Mouse (Mus musculus) thymus, postnatal 0 days (tissue): ENCODE measurements around the gene Hdhd3. TPM values are rescaled to one million over a fixed set of nuclear protein-coding genes. Genes with fewer than 3 reads are reported as not detected.
A peak's percentile ranks its signal among the peaks of the same experiment; 100 is the strongest.

Experiments used
- DNase-seq: peaks from one replicate; pipeline ENCODE4 v3.0.0-alpha.2; 2015; ENCODE audit warnings: low spot score
- polyA plus RNA-seq: library from polyadenylated mRNA; unstranded; fragments of >200 nt; fragmentation: Nextera tagmentation; extraction: Ambion mirVana; gene quantifications from 2 replicates; pipeline ENCODE4 v1.2.1, GENCODE M21; 2015

Gene Hdhd3
- polyA plus RNA-seq, 1 experiment from 2014 or later, result 7.0 TPM

GRCm38 (mm10) chr4:62513998-62514506 is 10.8 kb upstream of the Hdhd3 start:
- DNase-seq, result no peak

- DNase-seq, result no peak
Observed at GRCm38 (mm10) chr4:62509946-62510345, 6.7 kb upstream of the Hdhd3 start.

GRCm38 (mm10) chr4:62508839-62509238 is 5.6 kb upstream of the Hdhd3 start:
- DNase-seq, result no peak

GRCm38 (mm10) chr4:62506798-62507197 is 3.5 kb upstream of the Hdhd3 start:
- peak; percentile 56 for DNase-seq

- no peak for DNase-seq
Observed at GRCm38 (mm10) chr4:62505991-62506390, 2.7 kb upstream of the Hdhd3 start.

GRCm38 (mm10) chr4:62502969-62503368 is 298 bp downstream of the Hdhd3 start:
- no peak for DNase-seq

GRCm38 (mm10) chr4:62501964-62502732 is 1.1 kb downstream of the Hdhd3 start:
- peak; percentile 69 for DNase-seq

GRCm38 (mm10) chr4:62501534-62501933 is 1.7 kb downstream of the Hdhd3 start:
- DNase-seq, result no peak

- DNase-seq, result no peak
Observed at GRCm38 (mm10) chr4:62500799-62501198, 2.5 kb downstream of the Hdhd3 start.

GRCm38 (mm10) chr4:62496815-62497214 is 6.5 kb downstream of the Hdhd3 start:
- DNase-seq, result no peak

- DNase-seq, result no peak
Observed at GRCm38 (mm10) chr4:62495946-62496345, 7.3 kb downstream of the Hdhd3 start.

- no peak for DNase-seq
Observed at GRCm38 (mm10) chr4:62494230-62494629, 9.0 kb downstream of the Hdhd3 start.

GRCm38 (mm10) chr4:62492682-62493081 is 10.6 kb downstream of the Hdhd3 start:
- DNase-seq, result no peak

GRCm38 (mm10) chr4:62487914-62488313 is 15.4 kb downstream of the Hdhd3 start:
- no peak for DNase-seq

GRCm38 (mm10) chr4:62487172-62487571 is 16.1 kb downstream of the Hdhd3 start:
- no peak for DNase-seq

- DNase-seq, result no peak
Observed at GRCm38 (mm10) chr4:62486162-62486696, 17.0 kb downstream of the Hdhd3 start.

- DNase-seq, result no peak
Observed at GRCm38 (mm10) chr4:62485450-62486161, 17.7 kb downstream of the Hdhd3 start.

- peak; percentile 56 for DNase-seq
Observed at GRCm38 (mm10) chr4:62484928-62485327, 18.3 kb downstream of the Hdhd3 start.

GRCm38 (mm10) chr4:62480709-62481605 is 22.3 kb downstream of the Hdhd3 start:
- no peak for DNase-seq

- DNase-seq, result peak; percentile 60
Observed at GRCm38 (mm10) chr4:62479937-62480708, 23.1 kb downstream of the Hdhd3 start, which contains the start of gene Bspry. TSS of gene Bspry (plus strand) at chr4:62480053.
